Mouse (Mus musculus) adrenal gland, adult 2 months (tissue): ENCODE data around the gene Clpp. TPM values are rescaled to one million over a fixed set of nuclear protein-coding genes. Genes with fewer than 3 reads are reported as not detected.
A peak's percentile ranks its signal among the peaks of the same experiment; 100 is the strongest.

Experiments
- DNase-seq: peaks from one replicate; pipeline ENCODE4 v3.0.0; 2021
- long read RNA-seq: library from polyadenylated mRNA; stranded (forward); transcript quantifications from one replicate; pipeline ENCODE4 v2.0.0, GENCODE M21; 2021
- polyA plus RNA-seq: library from polyadenylated mRNA; depleted of rRNA; stranded (reverse); fragments of >200 nt; gene quantifications from 2 replicates; pipeline ENCODE4 v1.2.3, GENCODE M21; 2012; rRNA removed
- total RNA-seq, 2 experiments: library from RNA; stranded (reverse); gene quantifications; 2 replicates each; pipeline ENCODE4 v1.2.3; 2021

Gene Clpp
- total RNA-seq, result 100 to 1,000 TPM; 118 to 140 TPM
- 378 and 412 TPM in 2 replicates for polyA plus RNA-seq
- long read RNA-seq, transcript Clpp-201 (6 exons, 983 nt), result major isoform, 119 of 133 reads
- long read RNA-seq, partial matches to known transcripts, result 3 of 133 reads
- long read RNA-seq, other reads (novel, unspliced or antisense), result 10 of 133 reads

DNA sequence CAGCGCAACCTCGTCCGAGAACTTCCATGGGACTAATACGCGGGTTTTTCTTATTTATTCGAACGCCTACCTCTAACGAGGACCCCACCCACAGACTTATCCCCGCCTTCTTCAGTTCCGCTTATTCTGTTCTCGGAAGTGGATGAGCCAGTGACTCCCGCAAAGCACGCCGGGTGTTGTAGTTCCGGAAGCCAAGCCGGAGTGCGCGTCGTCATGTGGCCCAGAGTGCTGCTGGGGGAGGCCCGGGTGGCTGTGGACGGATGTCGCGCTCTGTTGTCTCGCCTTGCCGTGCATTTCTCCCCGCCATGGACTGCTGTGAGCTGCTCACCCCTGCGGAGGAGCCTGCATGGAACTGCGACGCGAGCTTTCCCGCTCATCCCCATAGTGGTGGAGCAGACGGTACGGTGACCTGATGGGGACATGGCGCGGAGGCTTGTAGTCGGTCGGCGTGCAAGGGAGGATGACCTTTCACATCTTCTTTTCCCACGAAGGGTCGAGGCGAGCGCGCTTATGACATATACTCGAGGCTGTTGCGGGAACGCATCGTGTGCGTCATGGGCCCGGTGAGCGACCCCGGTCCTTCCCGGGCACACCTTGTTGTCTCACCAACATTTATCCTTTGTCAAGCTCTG, at the start of gene Clpp:
Gene Clpp (plus strand): TSS at position 191 of the 632 bp plus-strand sequence.
- DNase-seq, result peak; percentile 97

DNA sequence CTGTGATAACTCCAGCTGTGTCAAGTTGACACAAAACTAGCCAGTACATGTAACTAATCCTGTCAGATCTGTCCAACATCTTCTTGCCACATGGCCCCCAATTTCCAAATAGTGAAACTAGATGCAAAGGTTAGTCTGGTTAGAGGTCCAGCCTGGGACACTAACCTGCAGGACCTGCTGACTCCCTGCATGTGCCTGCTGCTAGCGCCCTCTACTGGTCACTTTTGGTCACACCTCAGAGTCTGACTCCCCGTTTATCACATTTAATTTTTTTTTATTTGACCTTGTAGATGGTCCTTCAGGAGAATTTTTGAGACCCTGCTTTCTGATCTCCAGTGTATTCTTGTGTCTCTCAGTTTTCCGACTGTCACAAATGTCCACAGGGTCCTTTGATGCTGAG, 39.2 kb upstream of the Clpp start:
- peak; percentile 62 for DNase-seq

GRCm38 (mm10) chr17:56952639-56953038, 37.5 kb upstream of the Clpp start:
- DNase-seq, result no peak

DNA sequence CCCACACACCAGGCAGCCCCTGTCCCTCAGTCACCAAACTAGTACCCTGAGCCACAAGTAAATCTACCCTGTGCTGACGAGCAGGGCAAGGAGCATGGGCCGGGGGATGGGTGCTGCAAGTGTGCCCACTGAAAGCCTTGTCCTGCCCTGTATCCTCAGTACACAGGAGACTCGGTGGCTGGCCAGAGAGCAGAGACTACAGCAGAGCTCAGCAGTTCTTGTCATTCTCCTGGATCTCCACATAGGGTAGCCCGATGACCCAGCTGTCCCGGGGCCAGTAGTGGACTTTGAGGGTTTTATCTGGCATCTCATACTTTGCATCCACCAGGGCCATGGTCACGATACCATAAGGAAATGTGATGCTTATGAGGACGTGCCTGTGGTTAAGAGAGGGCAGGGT, 35.2 kb upstream of the Clpp start:
- DNase-seq, result no peak

DNA sequence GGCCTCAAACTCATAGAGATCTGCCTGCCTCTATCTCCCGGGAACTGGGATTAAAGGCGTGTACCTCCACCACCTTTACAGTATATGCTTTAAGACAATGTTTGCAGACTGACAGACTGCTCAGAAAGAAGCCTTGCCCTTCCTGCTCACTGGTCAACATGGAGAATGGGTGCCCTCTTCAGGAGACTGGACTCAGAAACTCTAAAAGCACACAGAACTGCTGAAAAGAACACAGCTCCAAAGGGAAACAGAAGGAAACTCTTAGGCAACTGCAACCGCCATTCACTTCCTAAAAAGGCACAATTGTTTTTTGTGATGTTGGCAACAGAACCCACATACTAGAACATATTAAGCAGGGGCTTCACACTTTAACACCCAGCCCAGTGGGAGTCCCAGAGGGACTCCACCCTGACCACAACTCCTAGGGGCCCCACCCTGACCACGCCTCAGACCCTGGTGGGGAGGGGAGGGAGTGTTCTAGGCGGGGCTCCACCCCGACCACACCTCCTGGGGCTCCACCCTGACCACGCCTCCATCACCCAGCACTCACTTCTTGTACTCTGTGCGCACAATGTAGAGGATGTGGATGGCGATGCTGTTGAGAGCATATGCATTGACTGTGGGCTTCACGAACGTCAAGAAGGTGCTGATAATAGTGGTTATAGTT, 32.2 kb upstream of the Clpp start:
- DNase-seq, result no peak

DNA sequence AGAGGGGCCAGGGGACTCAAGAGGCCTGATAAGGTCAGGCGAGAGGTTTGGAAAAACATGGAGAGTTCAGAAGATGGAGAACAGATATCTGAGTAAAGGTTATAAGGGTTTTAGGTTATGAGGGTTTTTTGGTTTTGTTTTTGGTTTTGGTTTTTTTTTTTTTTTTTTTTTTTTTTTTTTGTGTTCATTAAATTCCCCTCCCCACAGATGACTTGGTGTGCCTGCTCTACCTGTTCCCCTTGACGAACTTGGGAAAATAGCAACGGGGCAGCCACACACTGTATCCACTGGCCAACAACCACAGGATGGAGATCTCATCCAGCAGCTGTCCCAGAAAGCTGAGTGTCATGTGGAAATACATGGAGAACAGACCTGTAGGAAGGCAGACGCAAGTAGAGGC, 31.4 kb upstream of the Clpp start:
- no peak for DNase-seq

- no peak for DNase-seq
Observed at GRCm38 (mm10) chr17:56961880-56962279, 28.2 kb upstream of the Clpp start.

DNA sequence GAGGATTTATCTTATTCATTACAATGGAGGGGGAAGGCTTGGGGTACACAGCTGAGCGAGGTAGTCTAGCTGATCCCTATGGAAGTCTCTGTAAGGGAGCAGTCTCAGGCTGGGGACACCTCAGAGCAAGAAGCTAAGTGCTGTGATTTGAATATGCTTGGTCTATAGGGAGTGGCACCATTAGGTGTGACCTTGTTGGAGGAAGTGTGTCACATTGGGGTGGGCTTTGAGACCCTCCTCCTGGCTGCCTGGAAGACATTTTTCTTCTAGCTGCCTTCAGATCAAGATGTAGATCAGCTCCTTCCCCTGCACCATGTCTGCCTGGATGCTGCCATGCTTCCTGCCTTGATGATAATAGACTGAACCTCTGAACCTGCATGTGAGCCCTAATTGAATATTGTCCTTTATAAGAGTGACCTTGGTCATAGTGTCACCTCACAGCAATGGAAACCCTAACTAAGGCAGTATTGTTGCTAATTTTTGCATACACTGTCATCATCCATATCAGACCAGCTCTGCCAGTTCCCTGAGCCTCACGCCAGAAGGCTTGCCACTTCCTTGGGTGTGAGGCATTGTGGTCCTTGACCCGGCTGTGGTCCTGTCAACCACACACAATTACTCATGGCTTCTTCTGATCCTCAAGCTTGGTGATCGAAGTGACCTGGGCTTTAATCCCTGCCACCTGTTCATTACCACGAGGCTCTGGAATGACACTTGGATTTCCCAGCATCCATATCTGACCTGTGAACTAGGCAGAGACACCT, 27.3 kb upstream of the Clpp start:
- DNase-seq, result peak; percentile 62

DNA sequence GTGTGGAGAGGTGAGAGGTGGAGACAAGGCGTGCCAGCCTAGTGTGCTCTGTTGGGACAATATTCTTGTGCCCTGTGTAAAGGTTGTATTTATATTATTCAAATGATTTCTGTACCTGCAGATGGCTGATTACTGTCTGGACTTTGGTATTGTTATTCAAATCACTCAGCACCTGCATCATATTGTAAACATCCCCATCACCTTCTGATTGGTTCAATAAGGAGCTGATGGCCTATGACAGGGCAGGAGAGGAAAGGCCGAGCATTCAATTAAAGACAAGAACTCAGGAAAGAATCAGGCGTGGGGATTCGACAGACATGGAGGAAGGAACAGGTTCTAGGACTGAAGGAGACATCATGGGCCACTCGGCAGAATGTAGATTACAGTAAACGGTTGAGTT, 26.5 kb upstream of the Clpp start:
- no peak for DNase-seq

DNA sequence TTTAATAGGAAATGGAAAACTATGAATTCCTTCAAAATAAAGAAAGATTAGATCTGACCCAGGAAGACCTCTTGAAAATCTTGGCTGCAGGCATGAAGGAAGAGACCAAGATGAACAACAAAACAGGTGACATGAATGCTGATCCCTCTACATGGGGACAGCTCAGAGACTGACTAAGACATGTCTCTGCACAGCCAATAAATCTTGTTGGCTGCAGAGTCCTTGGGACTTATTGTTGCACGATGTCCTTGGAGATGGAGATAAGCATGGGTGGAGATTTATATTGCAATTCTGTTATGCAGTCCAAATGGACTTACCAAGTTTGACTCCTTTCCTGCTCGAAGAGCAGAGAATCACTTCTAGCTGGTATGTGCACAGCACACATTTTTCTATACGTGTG, 20.8 kb upstream of the Clpp start:
- DNase-seq, result peak; percentile 72

DNA sequence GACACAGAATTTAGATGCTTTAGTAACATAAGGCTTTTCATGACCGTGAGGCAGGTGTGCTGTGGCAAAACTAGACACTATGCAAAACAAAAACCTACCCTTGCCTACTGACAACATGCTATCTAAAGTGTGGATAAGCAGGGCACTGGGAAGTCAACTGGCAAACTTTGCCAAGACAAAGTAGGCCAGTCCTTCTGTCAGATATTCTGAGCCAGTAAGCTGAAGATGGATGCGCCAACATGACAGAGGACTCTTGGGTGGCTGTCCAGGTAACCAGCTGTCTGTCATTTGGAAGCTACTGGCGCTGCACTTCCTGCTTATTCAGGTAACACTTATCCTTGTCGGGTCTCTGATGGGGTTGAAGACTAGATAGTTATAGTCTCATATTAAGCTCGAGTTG, 20.0 kb upstream of the Clpp start:
- no peak for DNase-seq

DNA sequence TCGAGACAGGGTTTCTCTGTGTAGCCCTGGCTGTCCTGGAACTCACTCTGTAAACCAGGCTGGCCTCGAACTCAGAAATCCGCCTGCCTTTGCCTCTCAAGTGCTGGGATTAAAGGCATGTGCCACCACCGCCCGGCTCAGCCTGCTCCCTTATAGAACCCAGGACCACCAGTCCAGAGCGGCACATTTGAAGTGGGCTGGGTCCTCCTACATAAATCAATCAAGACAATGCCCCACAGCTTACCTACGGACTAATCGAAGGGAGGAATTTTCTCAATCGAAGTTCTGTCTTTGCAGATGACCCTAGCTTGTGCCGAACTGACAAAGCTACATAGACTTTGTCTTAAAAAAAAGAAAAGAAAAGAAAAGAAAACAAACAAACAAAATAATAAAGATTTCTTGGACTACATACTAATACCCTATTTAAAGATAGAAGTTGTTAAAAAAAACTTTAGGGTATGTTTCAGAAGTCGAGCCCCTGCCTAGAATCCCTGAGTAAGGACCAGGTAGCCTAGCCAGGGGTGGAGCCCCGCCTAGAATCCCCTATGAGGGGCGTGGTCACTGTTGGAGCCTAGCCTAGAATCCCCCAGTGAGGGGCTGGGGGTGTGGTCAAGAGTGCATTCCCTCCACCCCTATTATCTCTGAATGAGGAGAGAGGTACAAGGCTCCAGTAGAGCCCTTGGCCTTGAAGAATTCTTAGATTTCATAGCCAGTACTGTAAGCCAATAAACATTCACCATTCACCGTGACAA, 16.0 kb upstream of the Clpp start:
- DNase-seq, result no peak

DNA sequence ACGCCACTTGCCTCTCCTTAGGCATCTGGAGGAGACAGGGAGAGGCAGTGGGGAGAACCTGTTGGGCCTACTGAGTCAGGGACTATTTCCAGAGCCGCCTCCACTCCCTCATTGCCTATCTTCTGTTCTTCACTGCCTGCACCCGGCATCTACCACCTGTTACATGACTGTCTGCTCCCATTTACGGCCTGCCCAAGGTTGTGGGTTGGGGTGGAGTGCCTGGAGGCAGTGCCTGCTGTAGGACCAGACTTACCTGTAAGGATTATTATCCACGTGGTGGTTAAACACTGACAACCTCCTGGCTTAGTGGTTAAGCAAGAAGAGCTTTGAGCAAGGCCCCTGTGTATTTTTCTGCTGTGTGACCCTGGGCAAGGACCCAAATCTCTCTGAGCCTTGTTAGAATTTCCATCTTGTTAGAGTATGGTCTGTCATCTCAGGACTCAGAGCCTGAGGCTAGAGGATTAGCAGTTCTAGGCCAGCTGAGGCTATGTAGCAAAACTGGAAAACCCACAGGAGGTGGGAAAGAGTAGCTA, 15.3 kb upstream of the Clpp start:
- peak; percentile 49 for DNase-seq

DNA sequence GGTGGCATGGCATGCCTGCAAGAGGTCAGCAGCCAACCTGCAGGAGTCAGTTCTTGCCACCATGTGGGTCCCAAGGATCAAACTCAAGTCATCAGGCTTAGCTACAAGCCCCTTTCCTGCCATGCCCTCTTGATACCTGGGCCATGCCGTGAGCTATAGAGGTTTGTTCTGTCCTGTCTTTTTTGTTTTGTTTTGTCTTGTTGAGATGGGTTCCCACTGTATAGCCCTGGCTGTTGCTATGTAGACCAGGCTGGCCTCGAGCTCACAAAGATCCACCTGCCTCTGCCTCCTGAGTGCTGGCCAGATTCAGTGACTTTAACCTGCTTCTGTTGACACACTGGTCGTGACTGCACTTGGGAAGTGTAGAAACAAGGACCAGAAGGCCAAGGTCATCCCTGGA, 14.7 kb upstream of the Clpp start:
- DNase-seq, result no peak

DNA sequence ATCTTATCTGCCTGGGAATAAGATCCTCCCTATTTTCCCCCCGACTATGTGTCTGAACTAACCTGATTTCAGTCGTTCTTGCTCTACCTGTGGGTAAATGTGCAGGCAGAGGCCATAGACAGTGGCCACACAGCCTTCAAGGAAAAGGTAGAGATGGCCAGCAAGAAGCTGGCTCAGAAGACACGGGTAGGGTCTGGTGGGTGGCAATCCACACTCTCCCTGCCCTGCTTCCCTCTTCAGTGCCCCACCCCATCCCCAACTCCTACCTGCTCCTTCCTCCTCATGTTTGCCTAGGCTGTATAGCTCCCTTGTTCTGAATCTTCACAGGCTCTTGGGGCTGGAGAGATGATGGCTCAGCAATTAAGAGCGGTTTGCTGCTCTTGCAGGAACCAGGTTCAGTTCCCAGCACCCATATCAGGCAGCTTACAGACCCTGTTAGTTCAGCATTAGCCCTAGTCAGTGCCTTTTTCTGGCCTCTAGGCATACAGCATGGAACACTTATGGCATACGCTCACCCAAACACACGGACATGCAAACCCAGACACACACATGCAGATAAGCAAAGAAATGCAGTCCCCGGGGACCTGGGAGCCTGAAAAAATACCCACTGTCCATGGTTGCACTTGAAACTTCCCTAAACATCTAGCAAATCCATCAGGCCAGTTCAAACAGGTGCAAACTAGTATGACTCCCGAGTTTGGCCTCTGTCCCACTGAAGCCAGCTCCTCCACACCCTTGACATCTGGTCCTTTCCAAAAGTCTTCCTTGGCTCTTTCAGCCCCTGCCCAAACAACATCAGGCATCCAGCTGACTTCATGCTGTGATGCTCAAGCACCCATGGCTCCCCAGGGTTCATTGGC, 13.3 kb upstream of the Clpp start:
- DNase-seq, result no peak

DNA sequence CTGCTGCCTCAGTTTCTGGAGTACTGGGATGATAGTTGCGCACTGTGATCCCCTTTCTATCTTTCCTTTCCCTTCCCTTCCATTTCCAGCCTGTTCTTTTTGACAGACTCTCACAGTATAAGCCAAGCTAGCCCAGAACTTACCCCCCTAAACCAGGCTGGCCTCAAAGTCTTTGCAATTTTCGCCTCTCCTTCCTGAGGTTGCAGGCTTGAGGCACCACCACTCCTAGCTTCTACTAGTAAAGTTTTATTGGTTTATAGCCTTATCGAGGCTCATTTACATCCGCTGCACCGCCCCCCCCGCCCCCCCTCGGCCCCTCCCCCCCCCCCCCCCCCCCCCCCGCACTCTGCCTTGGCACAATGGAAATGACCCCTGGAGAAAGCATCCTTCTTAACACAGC, 10.6 kb upstream of the Clpp start:
- DNase-seq, result no peak

DNA sequence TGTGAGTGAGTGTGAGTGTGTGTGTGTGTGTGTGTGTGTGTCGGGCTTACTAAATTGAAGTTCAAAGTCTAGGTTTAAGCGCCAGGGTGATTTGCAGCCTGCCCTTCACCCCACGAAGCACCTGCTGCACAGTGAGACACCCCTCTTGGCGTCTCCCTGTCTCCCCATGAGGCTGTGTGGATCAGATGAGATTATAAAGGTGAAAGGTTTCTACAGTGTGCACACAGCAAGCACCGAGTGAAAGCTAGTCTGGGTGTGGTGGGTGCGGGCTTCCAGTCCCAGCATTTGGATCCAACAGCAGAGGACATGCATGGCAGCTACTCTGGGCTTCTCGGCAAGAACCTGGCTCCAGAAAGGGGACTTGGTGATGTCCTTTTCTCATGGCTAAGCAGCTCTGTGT, 9.1 kb upstream of the Clpp start:
- DNase-seq, result no peak

- no peak for DNase-seq
Observed at GRCm38 (mm10) chr17:56982013-56982412, 8.1 kb upstream of the Clpp start, which contains the start of gene Acer1. Acer1 (minus strand) TSS chr17:56982126.

DNA sequence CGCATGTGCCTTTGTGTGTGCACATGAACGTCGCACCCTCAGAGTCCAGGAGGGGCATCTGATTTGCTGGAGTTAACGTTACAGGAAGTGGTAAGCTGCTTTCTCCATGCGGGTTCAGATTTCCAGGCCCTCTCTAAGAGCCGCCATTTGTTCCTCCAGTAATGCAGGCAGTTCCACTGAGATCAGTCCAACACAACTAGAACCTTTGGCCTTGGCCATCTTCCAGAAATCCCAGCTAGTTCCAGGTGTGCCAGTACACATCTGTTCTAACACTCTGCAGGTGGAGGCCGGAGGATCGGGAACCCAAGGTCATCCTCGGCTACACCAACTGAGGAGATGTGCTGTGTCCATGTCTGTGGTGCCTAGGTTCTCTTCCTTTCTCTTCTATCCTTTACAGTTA, 5.2 kb upstream of the Clpp start:
- no peak for DNase-seq

- no peak for DNase-seq
Observed at GRCm38 (mm10) chr17:56985656-56986055, 4.4 kb upstream of the Clpp start.
